Comparison of ENCODE assay signal across 14 mouse cellular contexts in the genomic region with DNA sequence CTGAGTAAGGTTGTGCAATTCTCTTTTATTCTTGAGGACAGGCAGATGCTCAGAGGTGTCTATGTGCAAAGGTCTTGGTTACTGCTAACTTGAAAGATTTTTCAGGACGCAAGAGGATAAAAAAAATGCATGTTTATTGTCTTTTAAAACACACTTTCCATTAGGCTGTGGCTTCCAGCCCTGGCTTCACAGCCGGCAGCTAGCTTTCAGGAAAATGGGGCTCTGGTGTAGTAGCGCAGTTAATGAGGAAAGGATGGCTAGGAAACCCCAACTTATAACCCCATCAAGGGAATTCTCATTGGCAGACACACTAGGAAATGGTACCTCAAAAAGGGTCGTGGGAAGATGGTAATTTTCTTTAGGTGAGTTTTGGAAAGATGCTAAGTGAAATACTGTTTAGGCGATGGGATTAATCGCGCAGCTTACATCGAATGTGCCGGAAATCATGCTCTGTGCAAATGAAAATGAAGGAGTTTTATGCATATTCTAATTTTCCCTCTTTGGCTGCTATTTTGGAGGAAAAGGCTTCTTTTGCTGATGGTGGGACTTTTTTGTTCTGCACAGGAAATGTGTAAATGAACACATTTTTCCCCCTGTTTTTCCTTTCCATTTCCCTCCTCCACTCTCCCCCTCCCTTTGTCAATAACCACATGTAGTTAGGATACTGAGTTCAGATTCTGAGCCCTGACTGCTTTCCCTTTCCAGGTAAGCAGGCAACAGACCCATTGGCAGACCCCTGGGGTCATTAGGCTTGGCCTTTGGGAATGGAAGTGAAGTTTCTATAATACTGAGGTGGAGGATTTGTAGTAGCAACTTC. TPM values are rescaled to one million over a fixed set of nuclear protein-coding genes. Genes with fewer than 3 reads are reported as not detected.
DNase-seq lines count a peak whose midpoint lies in the region; ATAC-seq and TF ChIP-seq lines count a peak whose summit lies in the region.
"Had no signal": no experiment of that assay in that cellular context is flagged by ENCODE, and none has a peak within 500 bp of the region (broad histone marks: within the 10 kb centered on the region; RNA-seq: fewer than 3 reads in every experiment).

No protein-coding gene starts in this region.

- peak; percentile 21; the same call in 1 of the 2 replicates for ATAC-seq in frontal cortex, adult (ENCODE audit: low TSS enrichment)
- ATAC-seq in hindbrain, embryonic 14.5 days (ENCODE audit: low FRiP score) = 0 out of 2 replicates have a peak, but pooled peaks have one; percentile 14
- no peak for ATAC-seq in liver, postnatal 0 days

- no peak for TF ChIP-seq CTCF in liver, postnatal 0 days (IDR thresholded peaks at IDR 0.05; ENCODE audit: low read depth)

- WGBS in hindbrain, embryonic 14.5 days = 1% methylated on average over 9 of the region's 9 CpGs
- WGBS in liver, postnatal 0 days (ENCODE audit: insufficient replicate concordance) = 4% methylated on average over 9 of the region's 9 CpGs

- no peak overlapping the region for H3K27ac ChIP-seq in hindbrain, embryonic 14.5 days
- no peak overlapping the region for H3K27ac ChIP-seq in liver, postnatal 0 days (ENCODE audit: low read depth)

- H3K9ac ChIP-seq in hindbrain, embryonic 14.5 days = no peak overlapping the region
- no peak overlapping the region for H3K9ac ChIP-seq in liver, postnatal 0 days (replicated peaks)

- no peak for TF ChIP-seq EP300 in liver, postnatal 0 days (IDR thresholded peaks at IDR 0.05; ENCODE audit: low read depth)

- no peaks in the 10 kb centered on the region for H3K4me1 ChIP-seq in hindbrain, embryonic 14.5 days (replicated peaks; ENCODE audit: control insufficient read depth, insufficient read depth, low read length)
- no peaks in the 10 kb centered on the region for H3K4me1 ChIP-seq in liver, postnatal 0 days (ENCODE audit: insufficient read depth)

- no peak overlapping the region for H3K4me3 ChIP-seq in hindbrain, embryonic 14.5 days (replicated peaks; ENCODE audit: low read length)
- H3K4me3 ChIP-seq in liver, postnatal 0 days (ENCODE audit: low read depth, low read length) = no peak overlapping the region
- H3K4me3 ChIP-seq: myocyte had no signal

- H3K9me3 ChIP-seq in hindbrain, embryonic 14.5 days (ENCODE audit: control insufficient read depth, low read length) = no peaks in the 10 kb centered on the region
- no peaks in the 10 kb centered on the region for H3K9me3 ChIP-seq in liver, postnatal 0 days (ENCODE audit: low read length)

- H3K36me3 ChIP-seq in hindbrain, embryonic 14.5 days (replicated peaks; ENCODE audit: control insufficient read depth, insufficient read depth) = no peaks in the 10 kb centered on the region
- no peaks in the 10 kb centered on the region for H3K36me3 ChIP-seq in liver, postnatal 0 days (replicated peaks; ENCODE audit: insufficient read depth, low read length)

- DNase-seq in frontal cortex, postnatal 36 days (ENCODE audit: low spot score in 2 of 2) = no peak
- peak; percentile 17 for DNase-seq in right cerebral cortex, adult 18-20 months
- no peak for DNase-seq in right cerebral cortex, postnatal 4 days
- peak; percentile 27 for DNase-seq in hindbrain, embryonic 14.5 days (ENCODE audit: low spot score)
- DNase-seq in retina, postnatal 1 day = peak; percentile 3
- no peak for DNase-seq in gastrocnemius, adult 18-20 months (ENCODE audit: low spot score)
- no peak for DNase-seq in liver, postnatal 0 days
- DNase-seq: kidney, adult 8-10 months; spleen, adult 18-20 months had no signal

- H3K4me2 ChIP-seq in hindbrain, embryonic 14.5 days (replicated peaks) = no peak overlapping the region; the same call in 1 of the 2 replicates
- H3K4me2 ChIP-seq in liver, postnatal 0 days (ENCODE audit: low read depth, low read length) = no peak overlapping the region

- peaks cover 90% of the 10 kb centered on the region for H3K27me3 ChIP-seq in hindbrain, embryonic 14.5 days (ENCODE audit: control insufficient read depth, insufficient read depth, low read length)
- peaks cover 42% of the 10 kb centered on the region for H3K27me3 ChIP-seq in liver, postnatal 0 days (ENCODE audit: insufficient read depth, low read length)

RNA-seq across cellular contexts. Expression of a gene that starts 15.3 kb away (rescaled TPM):
- not detected in 2 replicates for polyA plus RNA-seq in hindbrain, embryonic 14.5 days (2014; fragmentation: Nextera tagmentation; extraction: Ambion mirVana)
- not detected for total RNA-seq in gastrocnemius, adult 18-20 months (2021)
- polyA plus RNA-seq in liver, postnatal 0 days (2015; fragmentation: Nextera tagmentation; extraction: Ambion mirVana) = not detected in 2 replicates
- total RNA-seq: common myeloid progenitor, adult 5-6 weeks; gastrocnemius, postnatal 10 days had no signal
- polyA plus RNA-seq: lung, postnatal 0 days; myocyte had no signal

RNA-seq across cellular contexts. Expression of a gene that starts 17.8 kb away (rescaled TPM):
- polyA plus RNA-seq in hindbrain, embryonic 14.5 days (2014; fragmentation: Nextera tagmentation; extraction: Ambion mirVana) = not detected in 2 replicates
- not detected for total RNA-seq in gastrocnemius, adult 18-20 months (2021)
- polyA plus RNA-seq in liver, postnatal 0 days (2015; fragmentation: Nextera tagmentation; extraction: Ambion mirVana) = not detected in 2 replicates
- total RNA-seq: common myeloid progenitor, adult 5-6 weeks had no signal
- polyA plus RNA-seq: lung, postnatal 0 days; myocyte had no signal

Comparison
In these comparisons a context has a peak if more than half of its experiments do, and no peak if none do; other contexts are left out.
1. DNase-seq: peak in right cerebral cortex, adult 18-20 months (single experiment), hindbrain, embryonic 14.5 days (single experiment) and retina, postnatal 1 day (single experiment); none in frontal cortex, postnatal 36 days (0 of 2), right cerebral cortex, postnatal 4 days (single experiment), gastrocnemius, adult 18-20 months (single experiment) and liver, postnatal 0 days (single experiment).